Mouse (Mus musculus): ENCODE data around the gene Ctdsp2.

The Ctdsp2 gene

GRCm38 (mm10) chr10:127048608-127049394, 70.3 kb downstream of the Ctdsp2 start:
- no peak for DNase-seq
